Mouse (Mus musculus): ENCODE data around the gene Palld.

DNA sequence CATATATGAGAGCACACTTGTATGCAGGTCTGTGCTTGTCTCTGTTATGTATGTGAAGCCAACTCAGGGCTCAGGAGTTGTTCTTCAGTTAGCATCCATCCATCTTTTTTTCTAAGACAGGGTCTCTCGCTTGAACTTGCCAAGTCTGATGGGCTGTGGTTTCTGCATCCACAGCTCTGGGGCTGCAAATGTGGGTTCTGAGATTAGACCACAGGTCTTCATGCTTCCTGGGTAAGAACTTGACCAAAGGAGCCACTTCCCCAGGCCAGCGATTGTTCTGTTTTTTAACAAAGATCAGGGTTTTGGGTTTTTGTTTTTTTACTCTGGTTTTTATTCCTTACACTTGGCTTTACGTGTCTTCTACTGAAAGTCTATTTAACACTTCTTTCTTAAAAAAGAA, 316.0 kb downstream of the Palld start:
- no peak for TF ChIP-seq POLR2A (IDR thresholded peaks at IDR 0.05; ENCODE audit: low read depth, low read length)
- TF ChIP-seq CTCF (IDR thresholded peaks at IDR 0.05; ENCODE audit: extremely low read depth, insufficient read depth, insufficient read length, insufficient replicate concordance), result no peak

Measured in spleen, adult 2 months (tissue).